Mouse (Mus musculus) lung, adult 2 months (tissue): ENCODE results near the gene Ttc6.

Source experiments
- CTCF ChIP-seq: fragments of 200-500 bp; IDR thresholded peaks from 2 replicates; pipeline ENCODE4 v1.5.1; 2011; ENCODE audit warnings: mild to moderate bottlenecking, low read length, control low read depth; ENCODE audit not compliant: insufficient read depth
- POLR2A ChIP-seq: fragments of 200-500 bp; IDR thresholded peaks from 2 replicates; pipeline ENCODE4 v1.6.1; 2011; ENCODE audit warnings: low read depth, mild to moderate bottlenecking, control low read depth, low read length, borderline replicate concordance; ENCODE audit errors: extremely low read depth

GRCm38 (mm10) chr12:57537791-57538587 lies 25.9 kb upstream of the Ttc6 start:
- no peak for TF ChIP-seq CTCF
- no peak for TF ChIP-seq POLR2A
